Mouse (Mus musculus): ENCODE measurements around the gene Thap4.

Thap4 gene

GRCm38 (mm10) chr1:93741987-93742386 is 12.7 kb downstream of the Thap4 start:
- DNase-seq, result no peak

GRCm38 (mm10) chr1:93740671-93741070 is 14.0 kb downstream of the Thap4 start:
- no peak for DNase-seq

GRCm38 (mm10) chr1:93737711-93738110 is 17.0 kb downstream of the Thap4 start:
- no peak for DNase-seq

GRCm38 (mm10) chr1:93735859-93736258 is 18.8 kb downstream of the Thap4 start:
- no peak for DNase-seq

- DNase-seq, result peak; percentile 70
Observed at GRCm38 (mm10) chr1:93731880-93732281, 22.8 kb downstream of the Thap4 start.

GRCm38 (mm10) chr1:93731103-93731502 is 23.6 kb downstream of the Thap4 start:
- DNase-seq, result peak; percentile 24

GRCm38 (mm10) chr1:93726974-93727373 is 27.7 kb downstream of the Thap4 start:
- DNase-seq, result peak; percentile 70

- DNase-seq, result no peak
Observed at GRCm38 (mm10) chr1:93726116-93726515, 28.5 kb downstream of the Thap4 start.

GRCm38 (mm10) chr1:93725665-93726064 is 29.0 kb downstream of the Thap4 start:
- no peak for DNase-seq

- DNase-seq, result no peak
Observed at GRCm38 (mm10) chr1:93724623-93725022, 30.0 kb downstream of the Thap4 start.

GRCm38 (mm10) chr1:93721557-93721956 is 33.1 kb downstream of the Thap4 start:
- DNase-seq, result no peak

- no peak for DNase-seq
Observed at GRCm38 (mm10) chr1:93716166-93716565, 38.5 kb downstream of the Thap4 start.

GRCm38 (mm10) chr1:93705389-93705788 is 49.3 kb downstream of the Thap4 start:
- no peak for DNase-seq

GRCm38 (mm10) chr1:93704341-93704740 is 50.3 kb downstream of the Thap4 start:
- no peak for DNase-seq

GRCm38 (mm10) chr1:93703472-93704048 is 51.1 kb downstream of the Thap4 start:
- DNase-seq, result no peak

- no peak for DNase-seq
Observed at GRCm38 (mm10) chr1:93702106-93702505, 52.6 kb downstream of the Thap4 start.

- DNase-seq, result no peak
Observed at GRCm38 (mm10) chr1:93699159-93699558, 55.5 kb downstream of the Thap4 start.

GRCm38 (mm10) chr1:93697317-93697716 is 57.3 kb downstream of the Thap4 start:
- peak; percentile 44 for DNase-seq

GRCm38 (mm10) chr1:93694966-93695365 is 59.7 kb downstream of the Thap4 start:
- peak; percentile 77 for DNase-seq

GRCm38 (mm10) chr1:93693943-93694342 is 60.7 kb downstream of the Thap4 start:
- peak; percentile 71 for DNase-seq

GRCm38 (mm10) chr1:93693502-93693901 is 61.2 kb downstream of the Thap4 start:
- peak; percentile 77 for DNase-seq

GRCm38 (mm10) chr1:93692773-93693172 is 61.9 kb downstream of the Thap4 start:
- DNase-seq, result no peak

GRCm38 (mm10) chr1:93691786-93692357 is 62.8 kb downstream of the Thap4 start:
- DNase-seq, result no peak

GRCm38 (mm10) chr1:93691106-93691505 is 63.6 kb downstream of the Thap4 start:
- no peak for DNase-seq

- no peak for DNase-seq
Observed at GRCm38 (mm10) chr1:93689901-93690496, 64.7 kb downstream of the Thap4 start.
